Mouse (Mus musculus) ES-Bruce4 (cell line): Measurements from ENCODE around the gene Bend4. TPM values are rescaled to one million over a fixed set of nuclear protein-coding genes. Genes with fewer than 3 reads are reported as not detected.

Source experiments
- H3K27ac ChIP-seq: 2 replicates; pipeline ENCODE4 v1.5.1; 2012; ENCODE audit warnings: low read length, inconsistent platforms; ENCODE audit not compliant: insufficient read depth
- H3K27me3 ChIP-seq: 2 replicates; pipeline ENCODE4 v1.6.1; 2012; ENCODE audit warnings: mild to moderate bottlenecking, low read length, inconsistent platforms; ENCODE audit not compliant: control insufficient read depth, poor library complexity, insufficient read depth, severe bottlenecking
- H3K36me3 ChIP-seq: 2 replicates; pipeline ENCODE4 v1.6.1; 2012; ENCODE audit warnings: inconsistent platforms, mild to moderate bottlenecking, low read length, moderate library complexity; ENCODE audit not compliant: control insufficient read depth, poor library complexity, insufficient read depth, severe bottlenecking
- H3K4me1 ChIP-seq: one replicate; pipeline ENCODE4 v1.8.1; 2011; ENCODE audit warnings: low read length; ENCODE audit not compliant: control insufficient read depth, insufficient read depth
- H3K4me3 ChIP-seq: 2 replicates; pipeline ENCODE4 v1.5.1; 2011; ENCODE audit warnings: low read depth, mild to moderate bottlenecking, low read length
- H3K9ac ChIP-seq: 2 replicates; pipeline ENCODE4 v1.6.1; 2012; ENCODE audit warnings: low read depth, mild to moderate bottlenecking, inconsistent platforms; ENCODE audit not compliant: poor library complexity, severe bottlenecking
- H3K9me3 ChIP-seq: replicated peaks from 2 replicates; pipeline ENCODE4 v1.6.1; 2012; ENCODE audit warnings: mild to moderate bottlenecking, low read length, inconsistent platforms; ENCODE audit not compliant: control insufficient read depth, poor library complexity, insufficient read depth, severe bottlenecking
- CTCF ChIP-seq: IDR thresholded peaks from one replicate; pipeline ENCODE4 v1.8.1; 2011; ENCODE audit warnings: low read depth, low read length
- EP300 ChIP-seq: IDR thresholded peaks from 2 replicates; pipeline ENCODE4 v1.6.1; 2011; ENCODE audit warnings: low read depth, low read length; ENCODE audit not compliant: insufficient read depth
- POLR2A ChIP-seq: IDR thresholded peaks from one replicate; pipeline ENCODE4 v1.8.1; 2011; ENCODE audit warnings: low read length; ENCODE audit not compliant: insufficient read depth
- polyA plus RNA-seq: library from polyadenylated mRNA; stranded (reverse); fragments of >200 nt; gene quantifications from 2 replicates; pipeline ENCODE4 v1.2.4, GENCODE M21; 2011; ENCODE audit warnings: low read depth; ENCODE audit not compliant: missing spikeins, insufficient read depth, insufficient read length

The Bend4 gene
- polyA plus RNA-seq, 1 experiment: 44.7 TPM

DNA sequence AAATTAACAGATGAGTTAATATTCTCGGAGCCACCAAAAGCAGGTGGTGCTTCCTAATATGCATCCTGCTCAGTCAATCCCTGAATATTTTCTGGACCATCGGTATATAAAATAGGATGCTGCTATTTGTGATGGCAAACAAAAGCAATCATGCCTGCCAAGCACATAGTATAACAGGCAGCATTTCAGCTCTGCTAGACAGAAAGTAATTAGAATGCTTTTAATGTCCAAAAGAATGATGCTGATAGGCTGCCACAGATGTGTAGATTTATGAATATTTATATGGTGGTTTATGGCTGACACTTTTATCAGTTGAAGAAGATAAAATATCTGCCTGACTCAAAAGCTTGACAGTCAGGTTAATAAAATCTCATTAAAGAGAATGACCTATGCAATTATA, 4.1 kb downstream of the Bend4 start:
- no peaks in the 10 kb centered on the region for H3K4me1 ChIP-seq
- H3K9ac ChIP-seq: no peak overlapping the region
- H3K27ac ChIP-seq: no peak overlapping the region
- no peak overlapping the region for H3K4me3 ChIP-seq
- TF ChIP-seq CTCF (no peak), POLR2A (no peak), EP300 (no peak)
- no peaks in the 10 kb centered on the region for H3K36me3 ChIP-seq
- peaks cover 6% of the 10 kb centered on the region; the same call in 1 of the 2 replicates for H3K27me3 ChIP-seq
- H3K9me3 ChIP-seq: no peaks in the 10 kb centered on the region

- Histone ChIP-seq H3K27me3 (peaks cover 6% of the 10 kb centered on the region; the same call in 1 of the 2 replicates), H3K9ac (no peak overlapping the region), H3K4me1 (no peaks in the 10 kb centered on the region), H3K36me3 (no peaks in the 10 kb centered on the region), H3K9me3 (no peaks in the 10 kb centered on the region), H3K27ac (no peak overlapping the region), H3K4me3 (no peak overlapping the region)
- no peak for TF ChIP-seq POLR2A
- TF ChIP-seq EP300: no peak
- TF ChIP-seq CTCF: no peak
These were observed 4.8 kb downstream of the Bend4 start for GRCm38 (mm10) chr5:67423326-67423725.

DNA sequence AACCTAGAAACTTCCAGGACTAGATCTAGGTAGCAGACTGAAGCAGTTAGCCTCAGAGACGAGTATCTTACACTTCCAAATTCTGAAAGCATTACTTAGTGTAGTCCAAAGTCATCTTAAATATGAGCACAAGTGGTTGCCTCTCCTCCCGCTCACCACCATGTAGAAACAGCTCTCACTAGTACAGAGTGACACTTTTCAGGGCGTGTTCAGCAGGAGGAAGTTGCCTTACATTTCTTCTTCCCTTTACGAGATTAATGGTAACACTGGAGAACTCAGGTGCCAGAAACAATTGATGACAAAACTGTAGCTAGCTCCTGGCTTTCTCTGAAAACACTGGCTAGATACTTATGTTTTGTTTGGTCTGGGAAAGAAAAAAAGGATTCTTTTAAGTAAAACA, 8.7 kb downstream of the Bend4 start:
- H3K9ac ChIP-seq: no peak overlapping the region
- no peaks in the 10 kb centered on the region for H3K27me3 ChIP-seq
- H3K27ac ChIP-seq: no peak overlapping the region
- H3K4me3 ChIP-seq: no peak overlapping the region
- peaks cover 9% of the 10 kb centered on the region for H3K36me3 ChIP-seq
- no peaks in the 10 kb centered on the region for H3K4me1 ChIP-seq
- H3K9me3 ChIP-seq: no peaks in the 10 kb centered on the region
- TF ChIP-seq EP300: no peak
- no peak for TF ChIP-seq POLR2A
- no peak for TF ChIP-seq CTCF

DNA sequence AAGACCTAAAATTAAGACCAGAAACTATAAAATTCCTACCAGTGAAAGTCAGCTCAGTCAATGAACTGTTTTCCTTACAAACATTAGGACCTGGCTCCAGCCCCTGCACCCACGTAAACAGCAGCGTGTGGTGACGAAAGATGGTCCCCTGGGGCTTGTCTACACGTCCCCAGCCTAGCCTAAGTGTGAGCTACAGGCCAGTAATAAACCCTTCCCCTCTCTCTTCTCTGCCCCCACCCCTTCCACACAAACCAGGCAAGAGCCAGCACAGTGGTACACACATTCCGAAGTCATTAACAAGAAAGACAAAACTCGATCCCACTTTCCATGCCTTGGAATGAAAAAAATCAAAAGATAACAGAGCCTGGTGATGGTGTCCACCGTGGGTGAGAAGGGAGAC, 16.6 kb downstream of the Bend4 start:
- Histone ChIP-seq H3K9me3 (no peaks in the 10 kb centered on the region), H3K9ac (no peak overlapping the region), H3K27ac (no peak overlapping the region), H3K4me1 (no peaks in the 10 kb centered on the region), H3K4me3 (no peak overlapping the region), H3K27me3 (no peaks in the 10 kb centered on the region), H3K36me3 (no peaks in the 10 kb centered on the region; the same call in 1 of the 2 replicates)
- TF ChIP-seq CTCF: no peak
- TF ChIP-seq EP300: no peak
- TF ChIP-seq POLR2A: no peak

DNA sequence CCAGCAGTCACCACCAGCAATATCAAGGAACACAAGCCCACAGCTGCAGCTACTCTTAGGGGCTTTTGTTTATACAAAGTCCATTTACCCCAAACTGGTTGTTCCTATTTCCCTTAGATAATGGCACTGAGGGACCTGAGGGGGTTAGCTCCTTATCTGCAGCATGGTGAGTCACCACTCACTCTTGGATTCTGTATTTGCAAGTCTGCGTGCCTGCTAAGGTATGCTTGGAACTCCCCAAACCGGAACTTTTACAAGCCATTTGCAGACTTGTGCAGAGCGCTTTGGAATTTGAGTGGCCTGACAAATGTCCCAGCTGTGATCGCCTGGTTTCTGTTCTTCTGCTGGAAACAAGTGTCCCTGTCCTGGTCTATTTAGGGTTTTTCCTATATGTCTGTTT, 17.7 kb downstream of the Bend4 start:
- Histone ChIP-seq H3K4me1 (no peaks in the 10 kb centered on the region), H3K36me3 (no peaks in the 10 kb centered on the region), H3K4me3 (no peak overlapping the region), H3K27me3 (no peaks in the 10 kb centered on the region), H3K27ac (no peak overlapping the region), H3K9me3 (no peaks in the 10 kb centered on the region), H3K9ac (no peak overlapping the region)
- TF ChIP-seq CTCF: no peak
- TF ChIP-seq POLR2A: no peak
- no peak for TF ChIP-seq EP300

DNA sequence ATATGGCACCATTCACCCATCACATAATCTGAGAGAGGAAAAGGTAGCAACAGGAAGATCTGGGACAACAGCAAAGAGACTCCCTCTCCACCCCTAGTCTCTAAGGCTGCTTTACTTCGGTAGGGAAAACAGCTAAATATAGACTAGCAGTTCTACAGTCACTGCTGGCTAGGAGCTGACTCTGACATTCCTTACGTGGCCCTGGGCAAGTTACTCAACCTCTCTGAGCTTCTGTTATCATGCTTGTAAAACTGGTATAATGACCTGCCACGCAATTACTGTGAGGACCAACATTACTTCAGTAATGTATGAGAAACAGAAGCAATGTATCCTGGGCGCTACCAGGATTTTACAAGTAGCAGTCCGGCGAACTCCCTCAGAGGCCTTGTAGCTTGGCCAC, 19.7 kb downstream of the Bend4 start:
- no peak overlapping the region for H3K27ac ChIP-seq
- no peak overlapping the region for H3K4me3 ChIP-seq
- no peak for TF ChIP-seq EP300
- peaks cover 2% of the 10 kb centered on the region for H3K4me1 ChIP-seq
- no peak overlapping the region for H3K9ac ChIP-seq
- H3K9me3 ChIP-seq: no peaks in the 10 kb centered on the region
- no peaks in the 10 kb centered on the region for H3K27me3 ChIP-seq
- no peaks in the 10 kb centered on the region for H3K36me3 ChIP-seq
